Mouse (Mus musculus) natural killer cell, adult 2 months (primary cell): Measurements from ENCODE around the gene Atg2b.

Source experiments
- DNase-seq, 2 experiments: peaks; one replicate each; pipeline ENCODE4 v3.0.0; 2022; ENCODE audit warnings: low spot score in 2 of 2

Gene Atg2b

GRCm38 (mm10) chr12:105597135-105597534 is 87.9 kb downstream of the Atg2b start:
- DNase-seq: peak in 1 of 2 experiments; percentile 61

GRCm38 (mm10) chr12:105593471-105593870 is 91.5 kb downstream of the Atg2b start:
- no peak for DNase-seq

GRCm38 (mm10) chr12:105592361-105592761 is 92.7 kb downstream of the Atg2b start:
- DNase-seq: no peak

- no peak for DNase-seq
Observed at GRCm38 (mm10) chr12:105590786-105591185, 94.2 kb downstream of the Atg2b start.

GRCm38 (mm10) chr12:105587526-105587925 is 97.5 kb downstream of the Atg2b start:
- DNase-seq: no peak

GRCm38 (mm10) chr12:105584851-105585250 is 100.2 kb downstream of the Atg2b start:
- no peak for DNase-seq

- no peak for DNase-seq
Observed at GRCm38 (mm10) chr12:105583484-105583883, 101.5 kb downstream of the Atg2b start.

- no peak for DNase-seq
Observed at GRCm38 (mm10) chr12:105582486-105582885, 102.5 kb downstream of the Atg2b start.

GRCm38 (mm10) chr12:105580490-105580889 is 104.5 kb downstream of the Atg2b start:
- DNase-seq: no peak

GRCm38 (mm10) chr12:105574356-105574755 is 110.7 kb downstream of the Atg2b start:
- no peak for DNase-seq

GRCm38 (mm10) chr12:105572622-105573021 is 112.4 kb downstream of the Atg2b start:
- no peak for DNase-seq

GRCm38 (mm10) chr12:105571867-105572266 is 113.1 kb downstream of the Atg2b start:
- no peak for DNase-seq
